Mouse (Mus musculus) testis, adult 2 months (tissue): ENCODE results near the gene Retn.

Experiments used
- CTCF ChIP-seq: fragments of 200-500 bp; IDR thresholded peaks from 2 replicates; pipeline ENCODE4 v1.5.1; 2012; ENCODE audit warnings: low read depth, mild to moderate bottlenecking, inconsistent platforms, low read length, moderate library complexity; ENCODE audit not compliant: control insufficient read depth, insufficient read depth, insufficient replicate concordance
- POLR2A ChIP-seq: fragments of 200-500 bp; IDR thresholded peaks from 2 replicates; pipeline ENCODE4 v1.6.1; 2012; ENCODE audit warnings: low read depth, mild to moderate bottlenecking, inconsistent platforms, low read length, moderate library complexity; ENCODE audit not compliant: control insufficient read depth

DNA sequence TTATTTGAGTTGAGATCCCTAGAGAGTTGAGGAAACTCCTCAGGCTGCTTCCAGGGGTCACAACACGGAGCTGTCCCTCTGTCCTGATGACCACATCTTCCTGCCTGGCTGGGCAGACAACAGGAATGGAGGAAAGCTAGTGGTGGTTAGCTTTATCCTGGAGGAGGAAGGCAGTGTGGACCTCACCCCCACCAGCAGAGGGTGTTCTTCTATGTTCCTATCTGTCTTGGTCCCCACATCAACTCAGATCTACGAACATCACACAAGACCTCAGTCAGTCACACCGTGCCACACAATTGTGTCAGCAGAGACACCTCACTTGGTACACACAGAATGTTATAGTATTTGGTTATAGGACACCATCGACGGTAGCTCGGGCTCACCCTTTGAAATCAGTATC, 32.0 kb downstream of the Retn start:
- no peak for TF ChIP-seq CTCF
- TF ChIP-seq POLR2A = no peak
